Mouse (Mus musculus) neural tube, postnatal 0 days (tissue): Measurements from ENCODE around the gene Gsg1l2. TPM values are rescaled to one million over a fixed set of nuclear protein-coding genes. Genes with fewer than 3 reads are reported as not detected.

Source experiments
- polyA plus RNA-seq: library from polyadenylated mRNA; unstranded; fragments of >200 nt; fragmentation: Nextera tagmentation; extraction: Ambion mirVana; gene quantifications from 2 replicates; pipeline ENCODE4 v1.2.1, GENCODE M21; 2015

Gsg1l2 gene
- polyA plus RNA-seq, result 0.13 TPM in 1 of 2 replicates, not detected in the other

DNA sequence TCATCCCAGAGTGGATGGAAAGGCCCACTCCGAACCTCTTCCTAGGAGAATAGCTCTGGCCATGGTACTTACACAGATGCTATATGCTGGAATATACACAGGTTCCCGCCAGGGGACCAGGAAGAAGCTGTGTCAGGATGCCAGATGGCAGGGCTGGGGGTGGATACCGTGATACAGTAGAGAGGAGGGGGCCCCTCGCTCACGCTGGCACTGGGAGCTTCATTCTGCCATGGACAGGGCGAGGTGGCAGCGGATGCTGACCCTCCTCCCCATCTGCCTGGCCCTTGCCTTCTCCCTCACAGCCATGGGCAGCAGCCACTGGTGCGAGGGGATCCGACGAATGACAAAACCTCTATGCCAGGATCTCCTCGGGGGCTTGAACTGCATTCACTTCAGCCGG lies at the start of gene Gsg1l2:
Gene Gsg1l2, plus strand, starts transcription at position 230 of the 400 bp plus-strand sequence.

DNA sequence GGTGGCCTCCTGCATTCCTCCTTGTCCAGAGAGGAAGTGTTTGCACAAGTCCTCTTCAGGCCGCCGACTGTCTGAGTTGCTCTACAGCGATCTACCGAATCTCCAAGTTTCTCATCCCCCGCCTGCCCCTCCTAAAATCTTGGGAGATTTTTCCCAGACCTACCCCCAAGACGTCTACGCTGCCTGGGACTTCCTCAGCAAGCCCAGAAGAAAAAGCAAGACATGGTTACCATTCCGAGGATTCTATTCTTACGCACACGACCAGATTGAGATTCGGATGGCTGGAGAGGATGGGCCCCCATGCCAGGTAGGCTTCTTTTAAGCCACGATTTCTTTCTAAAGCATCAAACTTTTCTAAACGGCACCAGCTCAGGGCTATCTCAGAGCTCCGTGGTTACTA lies 3.4 kb upstream of the Gsg1l2 start, which contains the start of gene Glp2r:
Gene Glp2r, minus strand, starts transcription at position 101 of the 400 bp plus-strand sequence.

DNA sequence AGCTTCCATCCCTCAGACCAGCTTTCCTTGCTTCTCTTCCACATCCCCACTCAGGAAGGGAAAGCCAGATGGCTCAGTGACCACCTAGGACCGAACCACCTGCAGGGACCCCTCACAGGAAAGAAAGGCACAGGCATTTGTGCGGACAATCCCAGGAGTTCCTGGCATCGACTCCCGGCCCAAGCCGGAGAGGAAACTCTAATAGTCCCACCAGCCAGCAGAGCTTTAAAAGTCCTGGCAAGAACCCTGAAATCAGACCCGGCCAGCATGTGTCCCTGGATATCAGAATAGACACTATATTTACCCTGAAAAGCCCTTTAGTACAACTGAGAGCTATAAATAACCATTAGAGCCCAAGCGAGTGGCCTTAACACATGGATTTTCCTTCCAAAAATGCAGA lies 23.5 kb downstream of the Gsg1l2 start, which contains the start of gene Dhrs7c:
Gene Dhrs7c, plus strand, starts transcription at position 257 of the 400 bp plus-strand sequence.

Other genes with a start within 250 kb of the Gsg1l2 start
- not detected in 2 replicates for gene Rcvrn, start 79.3 kb upstream of the Gsg1l2 start, polyA plus RNA-seq
- 0.04 and 0.14 TPM in 2 replicates for gene Glp2r, start 3.5 kb upstream of the Gsg1l2 start, polyA plus RNA-seq
- 0.20 TPM in 1 of 2 replicates, not detected in the other for gene Dhrs7c, start 23.6 kb downstream of the Gsg1l2 start, polyA plus RNA-seq
- gene Usp43, start 147.5 kb downstream of the Gsg1l2 start, polyA plus RNA-seq, result 0.67 and 0.80 TPM in 2 replicates
- 4.1 and 4.3 TPM in 2 replicates for gene Cfap52, start 191.0 kb downstream of the Gsg1l2 start, polyA plus RNA-seq
- 61.2 and 70.6 TPM in 2 replicates for gene Stx8, start 191.6 kb downstream of the Gsg1l2 start, polyA plus RNA-seq